Mouse (Mus musculus): ENCODE measurements around the gene Agbl4.

The Agbl4 gene

GRCm38 (mm10) chr4:111670566-111671421, 1273.3 kb downstream of the Agbl4 start:
- peak; percentile 28 for DNase-seq (ENCODE audit: low spot score)

- DNase-seq (ENCODE audit: low spot score), result no peak
Measured at GRCm38 (mm10) chr4:111671440-111671839, 1274.0 kb downstream of the Agbl4 start.

GRCm38 (mm10) chr4:111673904-111674303, 1276.4 kb downstream of the Agbl4 start:
- DNase-seq (ENCODE audit: low spot score), result no peak

- no peak for DNase-seq (ENCODE audit: low spot score)
Measured at GRCm38 (mm10) chr4:111681926-111682325, 1284.5 kb downstream of the Agbl4 start.

- no peak for DNase-seq (ENCODE audit: low spot score)
Measured at GRCm38 (mm10) chr4:111682793-111683192, 1285.3 kb downstream of the Agbl4 start.

- no peak for DNase-seq (ENCODE audit: low spot score)
Measured at GRCm38 (mm10) chr4:111683843-111684242, 1286.4 kb downstream of the Agbl4 start.

GRCm38 (mm10) chr4:111685951-111686350, 1288.5 kb downstream of the Agbl4 start:
- DNase-seq (ENCODE audit: low spot score), result no peak

- peak; percentile 85 for DNase-seq (ENCODE audit: low spot score)
Measured at GRCm38 (mm10) chr4:111686951-111687350, 1289.5 kb downstream of the Agbl4 start.

GRCm38 (mm10) chr4:111687613-111688012, 1290.2 kb downstream of the Agbl4 start:
- peak; percentile 92 for DNase-seq (ENCODE audit: low spot score)

GRCm38 (mm10) chr4:111691057-111691543, 1293.6 kb downstream of the Agbl4 start:
- no peak for DNase-seq (ENCODE audit: low spot score)

- DNase-seq (ENCODE audit: low spot score), result no peak
Measured at GRCm38 (mm10) chr4:111701381-111701780, 1303.9 kb downstream of the Agbl4 start.

- no peak for DNase-seq (ENCODE audit: low spot score)
Measured at GRCm38 (mm10) chr4:111704126-111704525, 1306.7 kb downstream of the Agbl4 start.

- no peak for DNase-seq (ENCODE audit: low spot score)
Measured at GRCm38 (mm10) chr4:111704975-111705374, 1307.5 kb downstream of the Agbl4 start.

Measured in embryo, embryonic 10.5 days (tissue).